26 mouse cellular contexts compared by ENCODE assay signal in the genomic region with DNA sequence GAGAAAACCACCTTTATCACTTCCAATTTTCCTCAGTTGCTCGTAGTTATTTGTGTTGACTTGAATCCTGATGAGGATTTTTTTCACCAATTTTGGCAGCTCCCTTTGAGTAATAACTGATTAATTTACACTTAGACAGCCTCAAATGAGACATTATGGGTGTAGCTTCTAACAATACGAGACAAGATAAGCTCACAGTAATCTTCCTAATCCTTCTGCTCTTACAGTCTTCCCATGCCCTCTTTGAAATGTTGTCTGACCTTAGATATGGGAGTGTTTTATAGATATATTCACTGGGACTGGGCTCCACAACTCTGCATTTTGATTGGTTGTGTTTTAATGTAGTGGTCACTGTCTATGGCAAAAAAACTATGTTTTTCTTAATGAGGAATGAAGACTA. TPM values are rescaled to one million over a fixed set of nuclear protein-coding genes. Genes with fewer than 3 reads are reported as not detected.
"Had no signal": no experiment of that assay in that cellular context is flagged by ENCODE, and none has a peak within 500 bp of the region (broad histone marks: within the 10 kb centered on the region; RNA-seq: fewer than 3 reads in every experiment).

No protein-coding gene starts in this region.

- H3K4me2 ChIP-seq: liver, embryonic 15.5 days; lung, embryonic 14.5 days; midbrain, embryonic 12.5 days; neural tube, embryonic 13.5 days; neural tube, embryonic 15.5 days had no signal

- ATAC-seq: midbrain, embryonic 16.5 days had no signal

- DNase-seq: lung, adult 18-20 months; lung, embryonic 14.5 days; lung, postnatal 10 days; lung, postnatal 4 days; midbrain, embryonic 14.5 days; retina, postnatal 1 day; right cerebral cortex, adult 18-20 months; right cerebral cortex, postnatal 25 days; right cerebral cortex, postnatal 4 days; spleen, adult 18-20 months; thymus, adult 18-20 months; thymus, postnatal 14 days; thymus, postnatal 36 days had no signal

- H3K4me1 ChIP-seq: liver, embryonic 15.5 days; megakaryocyte, embryonic 14.5 days; midbrain, embryonic 10.5 days; midbrain, embryonic 12.5 days; neural tube, embryonic 13.5 days; neural tube, embryonic 15.5 days had no signal

- H3K4me3 ChIP-seq: liver, embryonic 15.5 days; megakaryocyte, embryonic 14.5 days; midbrain, embryonic 10.5 days; midbrain, embryonic 12.5 days; myocyte; neural tube, embryonic 13.5 days; neural tube, embryonic 15.5 days had no signal

- H3K9ac ChIP-seq: liver, embryonic 15.5 days; lung, embryonic 14.5 days; midbrain, embryonic 12.5 days; neural tube, embryonic 13.5 days; neural tube, embryonic 15.5 days had no signal

- H3K36me3 ChIP-seq: liver, embryonic 15.5 days; midbrain, embryonic 10.5 days; midbrain, embryonic 12.5 days; neural tube, embryonic 13.5 days; neural tube, embryonic 15.5 days had no signal

- H3K27ac ChIP-seq: liver, embryonic 15.5 days; midbrain, embryonic 10.5 days; midbrain, embryonic 12.5 days; neural tube, embryonic 13.5 days; neural tube, embryonic 15.5 days had no signal

- H3K9me3 ChIP-seq: liver, embryonic 15.5 days; megakaryocyte, embryonic 14.5 days; midbrain, embryonic 10.5 days; midbrain, embryonic 12.5 days; neural tube, embryonic 13.5 days; neural tube, embryonic 15.5 days had no signal

- H3K27me3 ChIP-seq: liver, embryonic 15.5 days; megakaryocyte, embryonic 14.5 days; midbrain, embryonic 12.5 days; neural tube, embryonic 13.5 days; neural tube, embryonic 15.5 days had no signal

RNA-seq across cellular contexts. Expression of gene Gm5771, which starts 5.4 kb away (rescaled TPM):
- polyA plus RNA-seq: lung, embryonic 14.5 days; lung, embryonic 16.5 days; midbrain, embryonic 10.5 days; midbrain, embryonic 12.5 days; midbrain, embryonic 14.5 days; midbrain, embryonic 16.5 days; myocyte; neural tube, embryonic 11.5 days; neural tube, embryonic 13.5 days; neural tube, embryonic 15.5 days; stomach, embryonic 14.5 days had no signal

RNA-seq across cellular contexts. Expression of gene Prss3, which starts 9.3 kb away (rescaled TPM):
- polyA plus RNA-seq: liver, embryonic 15.5 days; lung, embryonic 14.5 days; lung, embryonic 16.5 days; midbrain, embryonic 10.5 days; midbrain, embryonic 12.5 days; midbrain, embryonic 14.5 days; midbrain, embryonic 16.5 days; myocyte; neural tube, embryonic 11.5 days; neural tube, embryonic 13.5 days; neural tube, embryonic 15.5 days; stomach, embryonic 14.5 days; thymus, postnatal 0 days had no signal

RNA-seq across cellular contexts. Expression of gene Try10, which starts 32.9 kb away (rescaled TPM):
- polyA plus RNA-seq: lung, embryonic 14.5 days; lung, embryonic 16.5 days; midbrain, embryonic 10.5 days; midbrain, embryonic 12.5 days; midbrain, embryonic 14.5 days; midbrain, embryonic 16.5 days; myocyte; neural tube, embryonic 11.5 days; neural tube, embryonic 13.5 days; neural tube, embryonic 15.5 days; stomach, embryonic 14.5 days; thymus, postnatal 0 days had no signal

RNA-seq across cellular contexts. Expression of gene Gm10334, which starts 59.2 kb away (rescaled TPM):
- polyA plus RNA-seq: lung, embryonic 14.5 days; lung, embryonic 16.5 days; midbrain, embryonic 10.5 days; midbrain, embryonic 12.5 days; midbrain, embryonic 14.5 days; midbrain, embryonic 16.5 days; myocyte; neural tube, embryonic 11.5 days; neural tube, embryonic 13.5 days; neural tube, embryonic 15.5 days; small intestine, adult 2 months; stomach, embryonic 14.5 days; thymus, postnatal 0 days had no signal
